Mouse (Mus musculus): ENCODE measurements around the gene Fam204a.
A peak's percentile ranks its signal among the peaks of the same experiment; 100 is the strongest.

The Fam204a gene

DNA sequence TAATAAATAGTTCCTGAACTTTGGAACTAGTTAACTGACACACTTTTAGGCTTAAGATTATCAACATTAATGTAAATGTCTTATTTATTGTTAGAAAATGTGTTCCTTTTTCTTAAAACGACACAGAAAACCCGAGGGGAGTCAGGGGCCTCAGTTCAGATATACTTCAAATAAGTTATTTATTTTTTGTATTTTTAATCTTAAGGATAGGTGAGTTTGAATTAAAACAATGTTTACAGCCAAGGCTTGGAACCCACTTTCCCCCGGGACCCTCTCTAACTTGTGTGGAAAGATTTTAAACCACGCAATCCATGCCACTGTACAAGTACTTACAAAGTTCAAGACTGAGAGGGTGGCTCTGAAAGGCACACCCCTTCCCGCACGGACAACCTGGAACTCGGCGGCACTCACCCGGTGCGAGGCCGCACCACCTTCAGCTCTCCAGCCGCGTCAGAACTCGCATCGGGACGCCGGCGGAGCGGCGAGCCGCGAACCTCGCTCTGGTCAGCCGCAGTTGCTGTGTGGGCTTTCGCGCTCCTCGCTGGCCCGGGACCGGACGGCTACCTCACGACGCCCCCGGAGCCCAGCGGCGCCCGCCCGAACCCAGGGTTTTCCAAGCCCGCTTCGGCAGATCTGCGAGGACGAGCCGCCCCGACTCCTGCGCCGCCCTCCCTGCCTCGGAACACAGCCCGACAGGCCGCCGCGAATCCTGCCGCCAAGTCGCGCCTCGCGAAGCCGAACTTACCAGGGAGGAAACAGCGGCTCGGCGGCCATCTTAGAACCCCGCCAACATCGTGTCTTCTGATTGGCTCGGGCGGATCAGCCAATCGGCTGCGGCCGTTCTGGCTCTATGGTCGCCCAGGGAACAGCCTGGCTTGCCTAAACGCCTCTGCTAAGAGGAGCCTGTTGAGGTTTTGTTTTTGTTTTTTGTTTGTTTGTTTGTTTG, at the start of gene Fam204a:
TSS of gene Fam204a (minus strand) at position 803 of the 946 bp plus-strand sequence.
- peak; percentile 98 for DNase-seq (ENCODE audit: low spot score)

DNA sequence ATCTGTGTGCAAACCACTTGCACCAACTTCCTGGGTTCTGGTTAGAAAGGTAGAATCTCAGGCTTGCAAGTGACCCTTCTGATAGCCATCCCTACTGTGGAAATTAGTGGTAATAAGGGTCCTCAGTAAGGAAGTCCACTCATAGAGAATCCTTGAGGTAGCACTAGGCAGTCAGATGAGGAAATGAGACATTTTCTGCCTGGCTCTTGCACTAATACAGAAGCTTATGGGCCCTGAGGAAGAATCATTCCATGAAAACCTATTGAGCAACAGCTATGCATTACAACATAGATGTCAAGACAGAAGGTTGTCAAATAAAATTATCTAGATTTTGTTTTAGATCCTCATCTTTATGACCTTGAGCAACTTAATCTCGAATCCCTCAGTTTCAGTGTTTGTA, 39.3 kb upstream of the Fam204a start:
- DNase-seq (ENCODE audit: low spot score): no peak

DNA sequence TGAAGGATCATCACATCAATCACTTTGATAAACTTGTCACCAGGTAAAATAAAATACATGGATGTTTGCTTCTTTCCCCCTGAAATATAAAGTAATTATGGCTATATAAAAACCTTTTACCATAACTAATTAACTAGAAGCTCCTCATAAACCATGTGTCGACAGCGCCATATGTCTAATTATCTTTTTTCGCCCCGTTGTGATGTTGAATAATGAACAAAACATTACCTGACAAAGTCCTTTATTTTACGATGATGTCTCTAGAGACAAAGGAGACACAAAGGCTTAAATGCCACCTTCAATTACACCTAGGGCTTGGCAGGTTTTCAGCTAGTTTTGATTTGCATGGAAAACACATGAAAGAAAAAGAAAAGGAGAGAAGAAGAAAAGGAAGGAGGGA, 34.2 kb upstream of the Fam204a start:
- no peak for DNase-seq (ENCODE audit: low spot score)

- peak; percentile 18 for DNase-seq (ENCODE audit: low spot score)
Measured at GRCm38 (mm10) chr19:60252021-60252420, 25.5 kb upstream of the Fam204a start.

DNA sequence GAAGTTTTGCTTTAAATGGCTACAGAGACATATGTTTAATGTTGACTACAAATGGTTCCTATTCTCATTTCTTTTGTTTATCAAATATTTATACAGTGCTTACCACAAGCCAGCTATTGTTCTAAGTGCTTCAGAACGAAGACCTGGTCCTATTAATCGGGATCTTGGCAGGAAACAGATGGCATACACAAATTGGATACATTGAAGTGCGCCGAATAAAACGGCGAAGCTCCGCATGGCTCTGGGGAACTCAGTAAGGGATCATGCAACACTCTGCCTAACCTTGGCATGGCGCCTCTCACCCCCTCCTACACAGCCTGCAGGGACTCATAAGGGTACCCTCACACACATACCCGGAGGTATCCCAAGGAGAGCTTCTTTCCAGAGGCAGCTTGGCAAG, 24.7 kb upstream of the Fam204a start:
- DNase-seq (ENCODE audit: low spot score): no peak

- peak; percentile 4 for DNase-seq (ENCODE audit: low spot score)
Measured at GRCm38 (mm10) chr19:60245250-60245649, 18.7 kb upstream of the Fam204a start.

DNA sequence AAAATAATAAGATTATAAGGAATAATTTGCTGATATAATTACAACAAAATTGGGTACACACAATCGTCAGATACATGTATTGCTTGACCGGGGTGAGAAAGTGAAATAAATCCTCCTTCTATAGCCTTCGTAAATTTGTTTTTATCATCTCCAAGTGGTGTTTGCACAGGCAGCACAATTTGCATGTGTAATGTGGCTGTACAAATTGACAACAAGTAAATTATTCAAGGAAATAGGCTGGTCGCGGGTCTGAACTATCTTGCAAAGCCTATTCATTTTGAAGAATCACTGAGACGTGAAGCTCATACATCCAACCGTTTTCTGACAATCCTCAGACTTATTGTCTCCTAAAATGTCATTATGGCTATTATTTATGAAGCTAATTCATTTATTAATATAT, 16.1 kb upstream of the Fam204a start:
- DNase-seq (ENCODE audit: low spot score): no peak

- no peak for DNase-seq (ENCODE audit: low spot score)
Measured at GRCm38 (mm10) chr19:60241916-60242602, 15.6 kb upstream of the Fam204a start.

DNA sequence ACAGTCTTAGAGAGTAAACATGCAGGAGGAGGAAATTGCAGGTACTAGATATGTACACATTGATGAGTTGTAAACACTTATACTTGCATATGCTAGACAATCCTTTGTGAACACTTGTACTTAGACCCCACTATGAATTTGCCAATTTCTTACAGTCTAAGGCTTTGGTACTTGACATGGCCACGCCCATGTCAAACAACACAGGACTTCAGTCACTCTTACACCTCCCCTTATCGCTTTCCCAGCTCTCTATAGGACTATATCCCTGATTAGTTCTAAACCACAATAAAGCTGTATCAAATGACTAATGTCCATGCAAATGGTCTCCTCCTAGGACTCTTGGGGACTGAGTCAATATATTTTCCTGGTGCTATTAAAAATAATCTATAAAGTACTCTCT, 5.0 kb upstream of the Fam204a start:
- DNase-seq (ENCODE audit: low spot score): no peak

DNA sequence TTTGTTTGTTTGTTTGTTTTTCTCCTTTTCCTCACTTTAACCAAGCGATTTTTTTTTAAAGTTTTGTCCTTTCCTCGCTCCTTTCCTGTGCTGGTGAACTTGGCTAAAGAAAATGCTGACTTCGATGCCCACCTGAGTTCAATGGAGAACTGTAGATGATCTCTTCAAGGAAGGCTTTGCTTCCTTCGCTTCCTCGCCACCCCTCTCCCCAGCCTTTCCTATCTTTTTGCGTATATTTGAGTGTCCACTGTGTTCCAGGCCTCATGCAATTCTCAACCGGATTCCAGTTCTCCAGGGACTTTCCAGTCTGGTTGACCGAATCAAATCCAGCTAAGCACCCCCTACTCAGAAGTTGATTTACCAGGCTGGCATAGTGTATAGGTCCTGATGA, 339 bp upstream of the Fam204a start:
- DNase-seq (ENCODE audit: low spot score): no peak

GRCm38 (mm10) chr19:60219395-60219794, 7.1 kb downstream of the Fam204a start:
- no peak for DNase-seq (ENCODE audit: low spot score)

DNA sequence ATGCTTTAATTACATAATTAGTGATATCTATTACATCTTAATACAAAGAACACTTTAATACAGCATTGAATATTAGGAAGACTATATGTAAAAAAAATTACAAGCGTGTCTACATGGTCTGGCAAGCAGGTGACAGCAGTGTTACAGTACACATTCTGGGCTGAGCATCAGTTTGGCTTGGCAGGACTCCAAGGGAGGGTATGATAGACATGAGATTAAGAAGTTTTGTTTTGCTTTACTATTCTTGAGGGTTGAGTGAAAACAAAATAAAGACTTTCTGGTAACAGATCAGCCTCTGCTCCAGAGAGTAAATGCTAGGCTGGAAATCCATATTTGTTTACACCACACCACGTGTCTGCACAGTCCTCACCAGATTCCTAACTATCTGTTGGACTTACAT, 8.5 kb downstream of the Fam204a start:
- no peak for DNase-seq (ENCODE audit: low spot score)

GRCm38 (mm10) chr19:60208173-60208572, 18.3 kb downstream of the Fam204a start:
- no peak for DNase-seq (ENCODE audit: low spot score)

DNA sequence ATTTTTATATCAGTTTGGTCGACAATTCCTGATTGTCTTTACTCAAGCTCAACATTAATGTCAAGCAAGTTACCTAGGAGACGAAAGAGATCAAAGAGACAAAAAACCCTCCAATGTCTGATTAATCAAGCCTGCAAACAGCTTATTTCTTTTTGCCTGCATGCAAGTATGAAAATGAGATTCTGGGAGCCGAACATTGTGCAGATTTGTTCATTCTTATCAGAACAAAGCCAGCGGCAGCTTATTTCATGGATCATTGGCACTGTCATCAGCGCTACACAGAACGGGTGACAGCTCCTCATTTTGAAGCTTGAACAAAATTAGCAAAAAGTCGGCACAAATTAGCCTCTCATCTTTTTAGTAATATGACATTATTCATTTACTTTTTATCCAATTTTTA, 22.3 kb downstream of the Fam204a start:
- peak; percentile 22 for DNase-seq (ENCODE audit: low spot score)

GRCm38 (mm10) chr19:60200294-60200693, 26.2 kb downstream of the Fam204a start:
- DNase-seq (ENCODE audit: low spot score): no peak

- DNase-seq (ENCODE audit: low spot score): no peak
Measured at GRCm38 (mm10) chr19:60199152-60199551, 27.3 kb downstream of the Fam204a start.

DNA sequence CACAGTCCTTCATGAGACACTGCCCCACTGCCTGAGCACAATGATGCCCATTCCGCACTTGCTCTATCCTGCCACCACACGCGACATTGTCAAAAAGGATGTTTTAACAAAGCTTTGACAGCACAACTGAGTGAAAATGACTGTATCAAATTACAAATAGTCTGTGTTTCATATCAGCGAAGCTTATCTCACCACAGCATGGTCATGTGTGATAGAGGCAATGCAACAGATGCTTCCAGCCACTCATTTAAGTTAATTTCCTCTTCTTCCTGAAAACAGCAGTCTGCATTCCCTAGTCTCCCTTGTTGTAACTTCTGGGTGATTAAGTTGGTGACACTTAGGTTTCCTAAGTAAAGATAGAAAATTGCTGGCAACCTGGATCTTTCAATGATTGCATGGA, 33.7 kb downstream of the Fam204a start:
- no peak for DNase-seq (ENCODE audit: low spot score)

DNA sequence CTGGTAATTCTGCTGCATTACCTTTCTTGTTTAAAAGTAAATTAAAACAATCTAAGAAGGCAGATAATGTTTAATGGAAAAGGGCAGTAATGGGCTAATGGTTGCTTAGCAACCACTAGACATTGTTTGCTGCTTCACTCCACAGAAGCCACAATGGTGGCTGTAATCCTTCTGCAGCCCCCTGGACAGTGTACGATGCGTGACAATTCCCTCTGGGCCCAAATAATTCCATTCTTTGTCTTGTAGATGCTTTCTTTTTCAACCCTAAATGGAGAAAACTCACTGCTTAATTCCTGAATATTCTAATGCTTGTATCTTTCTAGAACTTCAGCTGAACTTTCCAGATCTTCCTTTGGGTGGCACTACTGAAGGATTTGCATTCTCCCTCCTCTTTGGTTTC, 37.3 kb downstream of the Fam204a start:
- no peak for DNase-seq (ENCODE audit: low spot score)

- DNase-seq (ENCODE audit: low spot score): peak; percentile 19
Measured at GRCm38 (mm10) chr19:60182901-60183300, 43.6 kb downstream of the Fam204a start.

GRCm38 (mm10) chr19:60182171-60182570, 44.3 kb downstream of the Fam204a start:
- DNase-seq (ENCODE audit: low spot score): no peak

DNA sequence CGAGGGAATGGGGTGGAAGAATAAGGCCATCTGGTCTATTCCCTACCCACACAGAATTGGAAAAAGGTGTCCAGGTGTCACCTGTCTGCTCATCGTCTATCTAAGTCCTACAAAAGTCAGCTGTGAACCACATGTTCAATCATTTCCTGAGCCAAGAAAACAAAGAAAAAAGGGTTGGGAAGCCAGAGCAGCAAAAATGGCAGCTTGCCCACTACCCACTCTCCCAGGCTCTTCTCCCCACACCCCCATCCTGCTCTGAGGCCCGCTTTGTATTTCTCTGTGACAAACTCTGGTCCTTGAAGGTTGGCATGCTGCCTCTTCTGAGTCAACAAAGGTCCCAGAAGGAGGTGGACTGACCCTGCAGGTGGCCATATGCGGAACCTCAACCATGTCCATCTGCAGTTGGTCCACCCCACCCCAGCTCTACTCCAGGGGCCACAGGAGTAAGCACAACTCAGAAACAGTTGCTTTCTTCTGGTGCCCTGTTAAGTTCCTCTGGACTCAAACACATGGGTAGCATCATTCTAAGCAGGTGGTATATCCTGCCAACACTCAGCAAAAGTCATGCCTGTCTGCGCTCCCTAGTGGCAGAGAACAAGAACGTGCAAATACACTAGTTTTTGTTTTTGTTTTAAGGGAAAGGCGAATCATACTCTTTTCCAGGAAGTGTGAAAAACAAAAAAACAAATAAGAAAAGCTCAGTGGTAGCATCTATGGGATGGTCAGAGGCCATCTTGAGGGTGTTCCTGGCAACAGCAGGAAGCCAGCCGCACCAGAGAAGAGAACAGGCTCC, 47.5 kb downstream of the Fam204a start:
- DNase-seq (ENCODE audit: low spot score): no peak

DNA sequence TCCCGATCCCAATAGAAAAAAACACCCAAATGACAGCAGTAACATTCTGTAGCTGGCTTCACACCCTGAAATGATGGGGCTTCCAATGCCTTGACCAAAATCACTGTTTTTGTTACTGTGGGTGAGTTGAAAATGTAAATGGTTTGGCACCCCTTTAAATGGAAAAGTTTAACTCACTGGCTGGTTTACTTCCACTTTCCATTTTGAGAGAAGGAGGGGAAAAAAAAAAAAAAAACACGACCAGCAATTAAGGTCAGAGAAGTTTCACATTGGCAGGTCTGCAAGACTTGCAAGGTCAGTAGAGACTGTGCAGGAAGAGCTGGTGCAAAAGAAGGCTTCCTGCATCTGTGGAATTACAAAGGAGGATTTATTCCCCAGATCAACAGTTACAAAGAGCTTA, 61.1 kb downstream of the Fam204a start:
- no peak for DNase-seq (ENCODE audit: low spot score)
